Mouse (Mus musculus): Measurements from ENCODE around the gene Vmn1r151.

Vmn1r151 gene

DNA sequence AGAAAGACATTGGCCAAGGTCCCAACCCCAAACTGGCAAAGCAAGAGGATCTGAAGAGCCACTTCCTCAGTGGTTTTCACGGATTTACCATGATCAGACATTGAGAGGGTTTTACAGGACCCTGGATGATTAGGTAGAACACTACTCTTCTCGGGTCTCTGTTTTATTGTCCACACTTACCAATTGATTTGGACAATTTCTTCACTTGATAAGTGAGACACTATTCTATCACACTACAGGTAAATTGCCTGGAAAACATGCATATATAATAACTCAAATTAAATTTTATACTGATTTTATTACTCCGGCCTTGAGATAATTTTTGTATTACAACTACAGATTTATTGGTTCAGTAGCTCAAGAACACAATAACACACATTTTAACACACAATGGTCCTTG lies at the start of gene Vmn1r151:
Gene Vmn1r151, minus strand, starts transcription at position 101 of the 400 bp plus-strand sequence.
- WGBS, result 52% methylated on average over 2 of the region's 3 CpGs

DNA sequence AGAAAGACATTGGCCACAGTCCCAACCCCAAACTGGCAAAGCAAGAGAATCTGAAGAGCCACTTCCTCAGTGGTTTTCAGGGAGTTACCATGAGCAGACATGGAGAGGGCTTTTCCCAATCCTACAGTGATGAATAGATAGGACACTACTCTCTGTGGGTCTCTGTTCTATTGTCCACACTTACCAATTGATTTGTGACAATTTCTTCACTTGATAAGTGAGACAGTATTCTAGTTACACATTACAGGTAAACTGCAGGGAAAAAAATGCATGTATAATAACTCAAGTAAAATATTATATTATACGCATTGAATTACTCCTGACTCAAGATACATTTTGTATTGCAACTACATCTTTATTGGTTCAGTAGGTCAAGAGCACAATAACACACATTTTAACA lies 35.3 kb upstream of the Vmn1r151 start, which contains the start of gene Gm8677:
Gene Gm8677, minus strand, starts transcription at position 101 of the 400 bp plus-strand sequence.
- no CpG with 5 or more reads among the region's 1 CpGs for WGBS

DNA sequence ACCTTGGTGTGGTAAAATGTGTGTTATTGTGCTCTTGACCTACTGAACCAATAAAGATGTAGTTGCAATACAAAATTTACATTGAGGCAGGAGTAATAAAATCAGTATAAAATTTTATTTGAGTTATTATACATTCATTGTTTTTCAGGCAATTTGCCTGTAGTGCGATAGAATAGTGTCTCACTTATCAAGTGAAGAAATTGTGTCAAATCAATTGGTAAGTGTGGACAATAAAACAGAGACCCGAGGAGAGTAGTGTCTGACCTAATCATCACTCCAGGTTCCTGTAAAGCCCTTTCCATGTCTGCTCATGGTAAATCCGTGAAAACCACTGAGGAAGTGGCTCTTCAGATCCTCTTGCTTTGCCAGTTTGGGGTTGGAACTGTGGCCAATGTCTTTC lies 23.2 kb upstream of the Vmn1r151 start, which contains the start of gene Vmn1r152:
Gene Vmn1r152, plus strand, starts transcription at position 301 of the 400 bp plus-strand sequence.
- WGBS, result no CpG with 5 or more reads among the region's 3 CpGs

DNA sequence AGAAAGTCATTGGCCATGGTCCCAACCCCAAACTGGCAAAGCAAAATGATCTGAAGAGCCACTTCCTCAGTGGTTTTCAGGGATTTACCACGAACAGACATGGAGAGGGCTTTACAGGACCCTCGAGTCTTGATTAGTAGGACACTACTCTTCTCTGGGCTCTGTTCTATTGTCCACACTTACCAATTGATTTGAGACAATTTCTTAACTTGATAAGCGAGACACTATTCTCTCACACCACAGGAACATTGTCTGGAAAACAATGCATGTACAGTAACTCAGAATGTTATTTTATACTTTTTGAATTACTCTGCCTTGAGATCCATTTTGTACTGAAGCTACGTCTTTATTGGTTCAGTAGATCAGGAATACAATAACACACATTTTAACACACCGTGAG lies 35.5 kb downstream of the Vmn1r151 start, which contains the start of gene Gm10665:
Gene Gm10665, minus strand, starts transcription at position 101 of the 400 bp plus-strand sequence.
- no CpG with 5 or more reads among the region's 5 CpGs for whole genome bisulfite sequencing

All from cerebral cortex, adult 2 months (tissue).